Mouse (Mus musculus): Measurements from ENCODE around the gene Thap12.

DNA sequence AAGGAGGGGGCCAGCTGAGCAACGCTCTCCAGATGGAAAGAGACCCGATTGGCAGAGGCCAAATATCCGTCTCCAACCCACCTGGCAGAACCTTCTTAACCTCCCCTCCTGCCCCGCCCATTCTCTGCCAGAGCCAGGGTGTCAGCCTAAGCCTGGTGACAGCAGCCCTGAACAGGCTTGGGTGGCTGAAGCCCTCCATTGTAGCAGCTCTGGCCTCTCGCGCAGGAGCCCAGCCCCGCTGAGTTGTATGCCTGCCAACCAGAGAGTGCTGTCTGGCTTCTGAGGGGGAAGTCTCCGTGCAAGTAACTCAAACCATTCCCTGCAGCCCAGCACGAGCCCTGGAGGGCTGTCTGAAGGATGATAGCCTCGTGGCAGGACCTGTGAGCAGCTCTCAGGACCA, 32.0 kb downstream of the Thap12 start:
- TF ChIP-seq CTCF (IDR thresholded peaks at IDR 0.05; ENCODE audit: low read depth, low read length) (no peak), POLR2A (IDR thresholded peaks at IDR 0.05; ENCODE audit: borderline replicate concordance, low read depth, low read length) (no peak)

All from bone marrow macrophage, adult 2 months (primary cell).